Mouse (Mus musculus) left cerebral cortex, adult 18-20 months (tissue): ENCODE data around the gene Gstp1. TPM values are rescaled to one million over a fixed set of nuclear protein-coding genes. Genes with fewer than 3 reads are reported as not detected.
"Not testable (repeated sequence)": the region's sequence is repeated elsewhere in the genome, so short reads cannot be mapped to it uniquely, and the experiment has no call there.

Experiments used
- DNase-seq, 2 experiments: peaks; one replicate each; pipeline ENCODE4 v3.0.0; 2021 to 2022; ENCODE audit warnings: low spot score in 2 of 2, mixed read lengths in 1 of 2
- total RNA-seq, 2 experiments: library from RNA; stranded (reverse); gene quantifications; 2 replicates each; pipeline ENCODE4 v1.2.3; 2021

The Gstp1 gene
- total RNA-seq, 2 experiments from 2014 or later = 353 to 399 TPM

GRCm38 (mm10) chr19:4060899-4061465 lies 23.2 kb upstream of the Gstp1 start:
- no peak for DNase-seq

GRCm38 (mm10) chr19:4060044-4060898 lies 22.5 kb upstream of the Gstp1 start:
- DNase-seq = not testable (repeated sequence)

GRCm38 (mm10) chr19:4059069-4059740 lies 21.4 kb upstream of the Gstp1 start, which contains the start of gene Gstp3:
Gene Gstp3 (minus strand): TSS chr19:4059569.
- DNase-seq = no peak

- no peak for DNase-seq
These were observed 20.8 kb upstream of the Gstp1 start for GRCm38 (mm10) chr19:4058581-4058980.

GRCm38 (mm10) chr19:4057962-4058361 lies 20.2 kb upstream of the Gstp1 start:
- DNase-seq = no peak

GRCm38 (mm10) chr19:4057389-4057788 lies 19.6 kb upstream of the Gstp1 start:
- no peak for DNase-seq

- DNase-seq = no peak
These were observed 18.9 kb upstream of the Gstp1 start for GRCm38 (mm10) chr19:4056727-4057126.

GRCm38 (mm10) chr19:4055947-4056693 lies 18.3 kb upstream of the Gstp1 start:
- DNase-seq = no peak

GRCm38 (mm10) chr19:4055216-4055946 lies 17.6 kb upstream of the Gstp1 start:
- no peak for DNase-seq

GRCm38 (mm10) chr19:4054613-4055012 lies 16.8 kb upstream of the Gstp1 start:
- no peak for DNase-seq

- DNase-seq = no peak
These were observed 14.8 kb upstream of the Gstp1 start for GRCm38 (mm10) chr19:4052516-4053030.

- DNase-seq = peak; percentile 32 to 60
These were observed 14.1 kb upstream of the Gstp1 start for GRCm38 (mm10) chr19:4051741-4052515.

- DNase-seq = no peak
These were observed 13.2 kb upstream of the Gstp1 start for GRCm38 (mm10) chr19:4051016-4051415.

GRCm38 (mm10) chr19:4049069-4049468 lies 11.3 kb upstream of the Gstp1 start:
- DNase-seq = not testable (repeated sequence)

- DNase-seq = peak; percentile 69 to 84
These were observed 10.1 kb upstream of the Gstp1 start for GRCm38 (mm10) chr19:4047859-4048258.

- no peak for DNase-seq
These were observed 9.1 kb upstream of the Gstp1 start for GRCm38 (mm10) chr19:4046866-4047254.

GRCm38 (mm10) chr19:4045966-4046865 lies 8.4 kb upstream of the Gstp1 start, which contains the start of gene Gstp2:
Gene Gstp2 (minus strand): TSS chr19:4046023.
- peak; percentile 80 to 82 for DNase-seq

GRCm38 (mm10) chr19:4044109-4044508 lies 6.3 kb upstream of the Gstp1 start:
- not testable (repeated sequence) for DNase-seq
